15 mouse cellular contexts compared by ENCODE assay signal in the genomic region with DNA sequence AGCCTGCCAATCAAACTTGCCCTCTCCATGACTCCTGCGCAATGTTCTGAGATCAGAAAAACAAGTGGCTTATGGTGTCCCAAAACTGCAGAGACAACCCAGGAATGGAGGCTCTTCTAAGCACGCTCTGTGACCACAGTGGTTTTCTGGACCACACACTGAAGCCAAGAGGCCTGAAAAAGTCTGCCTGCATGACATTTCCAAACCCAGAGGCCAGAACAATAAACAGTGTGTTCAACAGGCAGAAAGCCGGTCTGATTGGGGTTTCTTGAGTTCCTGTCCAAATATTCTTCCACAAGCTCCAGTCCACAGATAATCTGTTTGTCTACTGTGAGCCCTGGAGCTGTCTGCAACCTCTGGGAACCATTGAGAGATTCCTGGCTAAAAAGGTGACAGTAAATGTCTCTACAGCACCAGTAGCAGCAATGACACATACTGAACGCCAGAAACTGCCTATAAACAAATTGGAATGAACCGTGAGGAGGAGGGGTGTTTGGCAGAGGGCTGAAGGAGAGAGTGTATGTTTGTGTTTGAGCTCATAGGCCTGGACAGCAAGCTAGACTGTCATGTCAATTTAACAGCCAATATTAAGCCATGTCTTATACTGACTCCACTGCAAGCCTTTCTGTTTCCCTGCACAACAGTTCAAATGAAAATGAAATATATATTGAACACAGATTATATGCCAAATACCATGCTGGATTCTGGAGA.
DNase-seq lines count a peak whose midpoint lies in the region; ATAC-seq and TF ChIP-seq lines count a peak whose summit lies in the region.
"Had no signal": no experiment of that assay in that cellular context is flagged by ENCODE, and none has a peak within 500 bp of the region (broad histone marks: within the 10 kb centered on the region; RNA-seq: fewer than 3 reads in every experiment).

No protein-coding gene starts in this region.

- H3K4me3 ChIP-seq in heart, embryonic 10.5 days, result no peak overlapping the region
- no peak overlapping the region for H3K4me3 ChIP-seq in midbrain, postnatal 0 days (ENCODE audit: low read depth, low read length)
- H3K4me3 ChIP-seq in midbrain, embryonic 11.5 days (ENCODE audit: low read depth, low read length), result no peak overlapping the region
- H3K4me3 ChIP-seq in intestine, embryonic 16.5 days (ENCODE audit: low read length), result no peak overlapping the region
- no peak overlapping the region for H3K4me3 ChIP-seq in stomach, embryonic 15.5 days (replicated peaks)
- H3K4me3 ChIP-seq: heart, embryonic 15.5 days; limb, embryonic 13.5 days had no signal

- no peak for ATAC-seq in midbrain, postnatal 0 days (ENCODE audit: low FRiP score)
- ATAC-seq in midbrain, embryonic 11.5 days (ENCODE audit: low FRiP score), result no peak
- 0 out of 2 replicates have a peak, but pooled peaks have one; percentile 21 for ATAC-seq in intestine, embryonic 16.5 days
- ATAC-seq in stomach, embryonic 15.5 days (ENCODE audit: insufficient read depth, low FRiP score, low read depth), result no peak
- no peak for ATAC-seq in erythroblast, adult 5-6 weeks (replicated peaks; ENCODE audit: low FRiP score, poor library complexity, severe bottlenecking)

- peak; percentile 32 to 63 for DNase-seq in heart, adult 18-20 months
- DNase-seq in heart, embryonic 10.5 days (ENCODE audit: low spot score), result no peak
- DNase-seq in midbrain, postnatal 0 days (ENCODE audit: low spot score), result peak; percentile 8
- DNase-seq in midbrain, embryonic 11.5 days (ENCODE audit: low spot score, missing footprints), result no peak
- DNase-seq in natural killer cell, adult 2 months (ENCODE audit: low spot score in 2 of 2), result no peak
- DNase-seq: cerebellum, postnatal 36 days; kidney, postnatal 14 days; layer of hippocampus, postnatal 36 days; right cerebral cortex, postnatal 4 days; thymus, postnatal 14 days had no signal

- TF ChIP-seq CTCF in midbrain, postnatal 0 days (IDR thresholded peaks at IDR 0.05), result no peak

- H3K4me1 ChIP-seq in heart, embryonic 10.5 days, result peaks cover 5% of the 10 kb centered on the region
- H3K4me1 ChIP-seq in midbrain, postnatal 0 days (ENCODE audit: insufficient read depth, low read length), result no peaks in the 10 kb centered on the region
- H3K4me1 ChIP-seq in midbrain, embryonic 11.5 days (ENCODE audit: control insufficient read depth, insufficient read depth, low read length), result no peaks in the 10 kb centered on the region
- H3K4me1 ChIP-seq in intestine, embryonic 16.5 days (ENCODE audit: control insufficient read depth, insufficient read depth, low read length), result no peaks in the 10 kb centered on the region
- no peaks in the 10 kb centered on the region for H3K4me1 ChIP-seq in stomach, embryonic 15.5 days
- H3K4me1 ChIP-seq: heart, embryonic 15.5 days; limb, embryonic 13.5 days had no signal

- no peak overlapping the region for H3K27ac ChIP-seq in heart, embryonic 10.5 days
- no peak overlapping the region for H3K27ac ChIP-seq in midbrain, postnatal 0 days (ENCODE audit: low read depth, low read length)
- H3K27ac ChIP-seq in midbrain, embryonic 11.5 days (ENCODE audit: low read depth, low read length), result no peak overlapping the region
- peak overlapping the region; percentile 59; the same call in 1 of the 2 replicates for H3K27ac ChIP-seq in intestine, embryonic 16.5 days (ENCODE audit: low read length)
- H3K27ac ChIP-seq in stomach, embryonic 15.5 days, result peak overlapping the region; percentile 63
- H3K27ac ChIP-seq: heart, embryonic 15.5 days; limb, embryonic 13.5 days had no signal

- 65% methylated on average over 5 of the region's 5 CpGs for WGBS in heart, embryonic 10.5 days
- 70% methylated on average over 5 of the region's 5 CpGs for WGBS in midbrain, postnatal 0 days
- WGBS in midbrain, embryonic 11.5 days, result 75% methylated on average over 5 of the region's 5 CpGs
- 45% methylated on average over 5 of the region's 5 CpGs for WGBS in intestine, embryonic 16.5 days
- WGBS in stomach, embryonic 15.5 days, result 32% methylated on average over 5 of the region's 5 CpGs

- no peak overlapping the region for H3K9ac ChIP-seq in midbrain, postnatal 0 days (replicated peaks; ENCODE audit: low read length, poor library complexity, severe bottlenecking)
- no peak overlapping the region for H3K9ac ChIP-seq in midbrain, embryonic 11.5 days (ENCODE audit: low read length)
- H3K9ac ChIP-seq in intestine, embryonic 16.5 days (ENCODE audit: low read depth, low read length), result no peak overlapping the region
- no peak overlapping the region for H3K9ac ChIP-seq in stomach, embryonic 15.5 days
- H3K9ac ChIP-seq: heart, embryonic 15.5 days; limb, embryonic 13.5 days had no signal

- no peaks in the 10 kb centered on the region for H3K9me3 ChIP-seq in heart, embryonic 10.5 days
- H3K9me3 ChIP-seq in midbrain, postnatal 0 days (ENCODE audit: low read length), result no peaks in the 10 kb centered on the region
- no peaks in the 10 kb centered on the region for H3K9me3 ChIP-seq in midbrain, embryonic 11.5 days (ENCODE audit: control insufficient read depth, low read length)
- no peaks in the 10 kb centered on the region for H3K9me3 ChIP-seq in intestine, embryonic 16.5 days (ENCODE audit: control insufficient read depth, low read length)
- H3K9me3 ChIP-seq in stomach, embryonic 15.5 days, result no peaks in the 10 kb centered on the region
- H3K9me3 ChIP-seq: heart, embryonic 15.5 days; limb, embryonic 13.5 days had no signal

- no peaks in the 10 kb centered on the region for H3K36me3 ChIP-seq in heart, embryonic 10.5 days
- no peaks in the 10 kb centered on the region for H3K36me3 ChIP-seq in midbrain, postnatal 0 days (ENCODE audit: insufficient read depth, low read length)
- H3K36me3 ChIP-seq in midbrain, embryonic 11.5 days (ENCODE audit: control insufficient read depth, insufficient read depth, low read length), result no peaks in the 10 kb centered on the region
- H3K36me3 ChIP-seq in intestine, embryonic 16.5 days (ENCODE audit: control insufficient read depth, insufficient read depth, low read length), result no peaks in the 10 kb centered on the region
- H3K36me3 ChIP-seq in stomach, embryonic 15.5 days, result no peaks in the 10 kb centered on the region
- H3K36me3 ChIP-seq: heart, embryonic 15.5 days; limb, embryonic 13.5 days had no signal

- no peaks in the 10 kb centered on the region for H3K27me3 ChIP-seq in heart, embryonic 10.5 days (ENCODE audit: insufficient read depth, poor library complexity, severe bottlenecking)
- H3K27me3 ChIP-seq in midbrain, postnatal 0 days (ENCODE audit: insufficient read depth, low read length), result no peaks in the 10 kb centered on the region
- no peaks in the 10 kb centered on the region for H3K27me3 ChIP-seq in midbrain, embryonic 11.5 days (ENCODE audit: control insufficient read depth, insufficient read depth, low read length)
- H3K27me3 ChIP-seq in intestine, embryonic 16.5 days (replicated peaks; ENCODE audit: control insufficient read depth, insufficient read depth, low read length), result no peaks in the 10 kb centered on the region
- no peaks in the 10 kb centered on the region for H3K27me3 ChIP-seq in stomach, embryonic 15.5 days (replicated peaks)
- H3K27me3 ChIP-seq: heart, embryonic 15.5 days; limb, embryonic 13.5 days had no signal

- no peak overlapping the region for H3K4me2 ChIP-seq in midbrain, postnatal 0 days (ENCODE audit: low read depth, low read length, poor library complexity, severe bottlenecking)
- no peak overlapping the region for H3K4me2 ChIP-seq in midbrain, embryonic 11.5 days
- no peak overlapping the region for H3K4me2 ChIP-seq in intestine, embryonic 16.5 days (ENCODE audit: low read depth, low read length)
- no peak overlapping the region for H3K4me2 ChIP-seq in stomach, embryonic 15.5 days
- H3K4me2 ChIP-seq: heart, embryonic 15.5 days; limb, embryonic 13.5 days had no signal

Comparison
In these comparisons a context has a peak if more than half of its experiments do, and no peak if none do; other contexts are left out.
1. DNase-seq: peak in heart, adult 18-20 months (2 of 2) and midbrain, postnatal 0 days (single experiment); none in heart, embryonic 10.5 days (single experiment), midbrain, embryonic 11.5 days (single experiment) and natural killer cell, adult 2 months (0 of 2).
2. H3K27ac ChIP-seq: peak in intestine, embryonic 16.5 days (single experiment) and stomach, embryonic 15.5 days (single experiment); none in heart, embryonic 10.5 days (single experiment), midbrain, postnatal 0 days (single experiment) and midbrain, embryonic 11.5 days (single experiment).